Mouse (Mus musculus): ENCODE results near the gene Pim3.

- TF ChIP-seq CTCF (IDR thresholded peaks at IDR 0.05; ENCODE audit: low read depth) (no peak), EP300 (IDR thresholded peaks at IDR 0.05; ENCODE audit: low read depth) (no peak)
Observed at GRCm38 (mm10) chr15:88874061-88874460, 12.1 kb downstream of the Pim3 start.
